Mouse (Mus musculus): ENCODE results near the gene Thra. TPM values are rescaled to one million over a fixed set of nuclear protein-coding genes. Genes with fewer than 3 reads are reported as not detected.
A peak's percentile ranks its signal among the peaks of the same experiment; 100 is the strongest.

Thra gene
- polyA plus RNA-seq, 1 experiment from 2014 or later, result 11.6 TPM

DNA sequence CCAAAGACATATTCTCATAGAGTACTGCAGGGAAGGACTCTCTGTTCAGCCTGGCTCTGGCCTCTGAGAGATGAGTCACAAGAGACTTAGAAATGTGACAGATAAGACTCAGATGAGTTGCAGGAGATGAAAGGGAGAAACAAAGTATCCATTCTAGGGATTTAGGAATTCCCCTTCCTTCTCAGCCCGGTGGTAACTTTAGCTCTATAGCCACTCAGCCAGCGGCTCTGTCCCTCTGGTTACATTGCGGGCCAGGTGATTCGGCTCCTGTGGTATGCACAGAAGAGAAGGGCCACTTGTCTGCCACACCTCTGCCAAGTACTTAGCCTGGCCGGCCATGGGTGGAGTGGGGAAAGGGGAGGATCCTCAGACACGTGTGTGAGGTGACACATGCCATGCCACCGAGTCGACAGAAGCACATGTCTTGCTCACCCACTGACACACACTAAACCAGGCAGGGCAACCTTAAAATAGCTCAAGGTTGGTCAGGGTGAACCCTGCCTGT, 32.3 kb downstream of the Thra start:
- H3K4me3 ChIP-seq, result no peak overlapping the region
- 69% methylated on average over 8 of the region's 8 CpGs for WGBS
- H3K4me1 ChIP-seq, result peaks cover 68% of the 10 kb centered on the region
- no peaks in the 10 kb centered on the region for H3K9me3 ChIP-seq (replicated peaks)
- peaks cover 28% of the 10 kb centered on the region for H3K36me3 ChIP-seq
- no peak for DNase-seq (ENCODE audit: low spot score)
- H3K27ac ChIP-seq, result no peak overlapping the region
- no peaks in the 10 kb centered on the region for H3K27me3 ChIP-seq (ENCODE audit: low read depth, poor library complexity, severe bottlenecking)

DNA sequence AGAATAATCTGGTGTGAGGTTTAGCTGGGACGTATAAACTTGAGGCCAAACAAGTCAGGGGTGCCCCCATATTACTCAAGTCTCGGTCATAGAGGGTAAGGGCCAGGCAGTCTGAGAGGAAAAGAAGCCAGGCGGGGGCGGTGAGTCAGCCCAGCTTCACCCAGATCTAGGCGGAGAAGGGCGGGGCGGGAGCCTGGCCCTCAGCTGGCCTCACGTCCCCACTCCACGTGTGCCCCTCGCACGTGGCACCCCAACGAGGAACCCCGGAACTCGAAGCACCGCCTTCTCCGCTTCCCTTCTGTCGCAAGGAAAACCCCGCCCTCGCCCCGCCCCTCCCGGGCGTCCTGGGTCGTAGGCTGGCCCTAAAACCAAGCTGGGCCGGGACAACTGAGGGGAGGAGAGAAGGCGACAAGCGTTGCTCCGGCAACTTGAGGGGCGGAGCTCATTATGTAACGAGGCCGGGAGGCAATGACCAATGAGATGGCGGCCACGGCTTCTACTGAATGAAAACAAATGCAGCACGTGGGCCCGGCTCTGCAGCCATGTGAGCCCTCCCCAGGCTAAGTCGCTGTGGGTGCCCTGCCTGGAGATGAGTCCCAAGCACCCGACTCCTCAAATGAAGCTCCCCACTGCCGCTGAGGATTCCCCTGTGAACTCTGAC, 33.3 kb downstream of the Thra start:
- Histone ChIP-seq H3K9me3 (replicated peaks) (no peaks in the 10 kb centered on the region), H3K27ac (peak overlapping the region; percentile 37; the same call in 1 of the 2 replicates), H3K27me3 (ENCODE audit: low read depth, poor library complexity, severe bottlenecking) (no peaks in the 10 kb centered on the region), H3K36me3 (peaks cover 21% of the 10 kb centered on the region), H3K4me3 (peak overlapping the region; percentile 55), H3K4me1 (peaks cover 63% of the 10 kb centered on the region)
- DNase-seq (ENCODE audit: low spot score), result peak; percentile 94
- WGBS, result under 1% methylated on average over 37 of the region's 37 CpGs

GRCm38 (mm10) chr11:98774582-98775347, 34.3 kb downstream of the Thra start, which contains the start of gene Nr1d1:
Nr1d1 (minus strand) TSS chr11:98775333.
- WGBS, result 1% methylated on average over 22 of the region's 22 CpGs
- peaks cover 11% of the 10 kb centered on the region for H3K36me3 ChIP-seq

GRCm38 (mm10) chr11:98775348-98776051, 35.1 kb downstream of the Thra start:
- WGBS, result 6% methylated on average over 15 of the region's 15 CpGs
- DNase-seq (ENCODE audit: low spot score), result peak; percentile 97
- Histone ChIP-seq H3K36me3 (peaks cover 4% of the 10 kb centered on the region), H3K4me3 (peak overlapping the region; percentile 55), H3K27me3 (ENCODE audit: low read depth, poor library complexity, severe bottlenecking) (no peaks in the 10 kb centered on the region), H3K9me3 (replicated peaks) (no peaks in the 10 kb centered on the region), H3K4me1 (peaks cover 61% of the 10 kb centered on the region), H3K27ac (peak overlapping the region; percentile 87)

More at GRCm38 (mm10) chr11:98774582-98775347, 34.3 kb downstream of the Thra start, which contains the start of gene Nr1d1:
- Histone ChIP-seq H3K4me1 (peaks cover 61% of the 10 kb centered on the region), H3K9me3 (replicated peaks) (no peaks in the 10 kb centered on the region), H3K4me3 (peak within 1 kb of the TSS; percentile 55), H3K27me3 (ENCODE audit: low read depth, poor library complexity, severe bottlenecking) (no peaks in the 10 kb centered on the region), H3K27ac (peak within 1 kb of the TSS; percentile 87)
- no peak for DNase-seq (ENCODE audit: low spot score)

- peak overlapping the region; percentile 87 for H3K27ac ChIP-seq
- peaks cover 67% of the 10 kb centered on the region for H3K4me1 ChIP-seq
- no peak for DNase-seq (ENCODE audit: low spot score)
- H3K36me3 ChIP-seq, result no peaks in the 10 kb centered on the region
- 45% methylated on average over 12 of the region's 12 CpGs for WGBS
- peak overlapping the region; percentile 55 for H3K4me3 ChIP-seq
- no peaks in the 10 kb centered on the region for H3K9me3 ChIP-seq (replicated peaks)
- H3K27me3 ChIP-seq (ENCODE audit: low read depth, poor library complexity, severe bottlenecking), result no peaks in the 10 kb centered on the region
These were observed 35.8 kb downstream of the Thra start for GRCm38 (mm10) chr11:98776052-98776764.

DNA sequence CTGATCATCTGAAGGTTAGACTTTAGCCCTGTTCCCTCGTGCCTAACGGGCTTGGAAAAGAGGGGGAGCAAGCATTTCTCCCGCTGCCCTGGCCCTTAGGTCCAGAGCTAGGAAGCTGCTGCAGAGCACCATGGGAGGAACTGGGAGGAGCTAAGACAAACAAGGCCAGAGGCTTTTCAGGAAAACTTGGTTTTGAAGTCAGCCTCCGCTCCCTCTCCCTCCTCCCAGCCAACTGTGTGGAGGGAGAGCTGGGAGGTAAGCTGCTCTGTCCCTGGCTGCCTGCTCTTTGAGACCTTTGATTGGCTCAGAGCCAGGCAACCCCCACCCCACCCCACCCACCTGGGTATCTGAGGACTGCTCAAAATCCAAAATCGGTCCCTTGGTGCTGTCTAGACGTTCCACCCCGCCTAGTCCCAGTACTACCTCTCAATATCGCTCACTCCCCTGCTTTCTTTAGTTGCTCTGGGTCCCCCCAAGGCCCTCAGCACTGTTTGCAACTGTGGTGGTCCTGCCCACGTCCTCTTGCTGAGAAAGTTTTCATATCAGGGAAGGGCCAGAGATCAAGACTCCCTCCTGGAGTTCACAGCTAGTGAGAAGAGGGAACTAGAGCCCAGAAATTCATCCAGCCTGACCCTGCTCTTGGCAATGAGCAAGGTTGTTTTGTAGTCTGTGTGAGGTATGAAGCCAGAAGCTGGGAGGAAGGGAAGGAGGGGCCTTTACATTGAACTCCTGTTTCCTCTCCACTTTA, 36.6 kb downstream of the Thra start:
- no peaks in the 10 kb centered on the region for H3K9me3 ChIP-seq (replicated peaks)
- H3K27ac ChIP-seq, result peak overlapping the region; percentile 87
- no peaks in the 10 kb centered on the region for H3K27me3 ChIP-seq (ENCODE audit: low read depth, poor library complexity, severe bottlenecking)
- peak overlapping the region; percentile 55 for H3K4me3 ChIP-seq
- no peaks in the 10 kb centered on the region for H3K36me3 ChIP-seq
- 9% methylated on average over 9 of the region's 9 CpGs for WGBS
- peaks cover 70% of the 10 kb centered on the region for H3K4me1 ChIP-seq
- DNase-seq (ENCODE audit: low spot score), result peak; percentile 59

DNA sequence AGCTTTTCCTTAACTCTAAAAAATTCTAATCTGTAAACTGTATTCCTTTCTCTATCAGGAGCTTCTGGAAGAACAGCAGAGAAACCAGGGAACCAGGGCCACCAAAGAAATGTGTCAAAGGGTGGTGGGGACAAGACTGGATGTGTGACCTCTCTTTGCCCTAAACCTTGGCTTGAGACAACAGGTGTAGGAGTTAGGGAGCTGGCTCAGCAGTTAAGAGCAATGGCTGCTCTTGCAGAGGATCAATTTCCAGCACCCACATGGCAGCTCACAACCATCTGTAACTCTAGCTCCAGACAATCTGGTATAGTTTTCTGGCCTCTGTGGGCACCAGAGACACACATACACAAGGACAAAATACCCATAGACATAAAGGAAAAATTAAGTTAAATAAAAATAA, 37.5 kb downstream of the Thra start:
- Histone ChIP-seq H3K4me3 (no peak overlapping the region), H3K9me3 (replicated peaks) (no peaks in the 10 kb centered on the region), H3K27me3 (ENCODE audit: low read depth, poor library complexity, severe bottlenecking) (no peaks in the 10 kb centered on the region), H3K4me1 (peaks cover 76% of the 10 kb centered on the region), H3K36me3 (no peaks in the 10 kb centered on the region), H3K27ac (peak overlapping the region; percentile 87; the same call in 1 of the 2 replicates)
- no peak for DNase-seq (ENCODE audit: low spot score)

- no peak for DNase-seq (ENCODE audit: low spot score)
- Histone ChIP-seq H3K4me3 (peak overlapping the region; percentile 40), H3K27me3 (ENCODE audit: low read depth, poor library complexity, severe bottlenecking) (no peaks in the 10 kb centered on the region), H3K4me1 (peaks cover 73% of the 10 kb centered on the region), H3K36me3 (no peaks in the 10 kb centered on the region), H3K9me3 (replicated peaks) (no peaks in the 10 kb centered on the region), H3K27ac (peak overlapping the region; percentile 88)
- WGBS, result 13% methylated on average over 14 of the region's 14 CpGs
These were observed 41.5 kb downstream of the Thra start for GRCm38 (mm10) chr11:98781851-98782512.

DNA sequence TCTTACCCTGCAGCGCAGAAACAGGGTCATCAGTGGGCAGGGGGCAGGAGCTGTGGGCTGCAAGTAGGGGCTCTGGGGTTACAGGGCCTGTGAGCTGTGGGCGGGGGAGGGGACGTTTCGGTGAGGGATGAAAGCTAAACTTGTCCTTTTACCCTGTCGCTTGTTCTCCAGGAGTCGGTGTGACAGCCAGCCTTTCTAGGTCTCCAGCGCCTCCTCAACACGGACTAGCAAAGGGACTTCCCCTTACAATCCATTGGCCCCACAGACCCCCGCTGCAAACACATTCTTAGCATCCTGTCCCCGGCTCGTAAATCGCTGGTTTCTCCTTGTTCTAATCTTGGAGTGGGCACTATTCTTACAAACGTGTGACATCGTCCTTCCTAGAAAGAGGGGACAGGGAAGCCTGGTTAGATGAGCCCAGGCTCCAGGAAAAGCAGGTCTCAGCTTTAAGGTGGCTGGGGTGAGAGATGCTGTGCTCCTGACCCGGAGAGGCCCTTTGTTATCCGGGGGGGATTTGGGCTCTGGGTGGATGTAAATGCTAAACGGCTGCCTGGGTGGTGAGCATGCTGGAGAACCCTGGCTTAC, 42.3 kb downstream of the Thra start:
- WGBS, result 2% methylated on average over 17 of the region's 17 CpGs
- H3K27me3 ChIP-seq (ENCODE audit: low read depth, poor library complexity, severe bottlenecking), result no peaks in the 10 kb centered on the region
- peaks cover 71% of the 10 kb centered on the region for H3K4me1 ChIP-seq
- no peaks in the 10 kb centered on the region for H3K36me3 ChIP-seq
- peak; percentile 68 for DNase-seq (ENCODE audit: low spot score)
- H3K4me3 ChIP-seq, result peak overlapping the region; percentile 40
- H3K9me3 ChIP-seq (replicated peaks), result no peaks in the 10 kb centered on the region
- H3K27ac ChIP-seq, result peak overlapping the region; percentile 88

- Histone ChIP-seq H3K4me3 (peak overlapping the region; percentile 40), H3K27ac (peak overlapping the region; percentile 88), H3K27me3 (ENCODE audit: low read depth, poor library complexity, severe bottlenecking) (no peaks in the 10 kb centered on the region), H3K36me3 (no peaks in the 10 kb centered on the region), H3K4me1 (peaks cover 68% of the 10 kb centered on the region), H3K9me3 (replicated peaks) (no peaks in the 10 kb centered on the region)
- peak; percentile 90 for DNase-seq (ENCODE audit: low spot score)
- WGBS, result 0% methylated on average over 20 of the region's 20 CpGs
These were observed 42.8 kb downstream of the Thra start for GRCm38 (mm10) chr11:98783236-98783696.

DNA sequence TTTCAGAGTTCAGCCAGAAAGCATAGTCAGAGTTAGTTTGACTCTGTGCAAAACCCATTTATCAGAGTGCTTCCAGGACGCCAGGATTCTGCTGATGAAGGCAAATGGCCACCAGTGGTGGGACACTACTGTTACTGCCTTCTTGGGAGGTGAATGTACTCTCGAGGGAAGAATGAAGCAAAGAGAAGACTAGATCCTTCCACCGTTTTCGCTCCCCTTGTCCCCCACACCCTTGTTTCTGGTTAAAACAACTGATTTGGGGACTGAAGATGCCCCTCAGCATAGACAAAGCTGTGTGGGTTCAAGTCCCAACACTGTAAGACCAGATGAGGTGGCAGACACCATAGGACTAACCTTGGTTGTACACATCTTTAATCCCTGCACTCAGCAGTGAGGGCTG, 43.7 kb downstream of the Thra start:
- Histone ChIP-seq H3K4me3 (no peak overlapping the region), H3K9me3 (replicated peaks) (no peaks in the 10 kb centered on the region), H3K4me1 (peaks cover 74% of the 10 kb centered on the region), H3K36me3 (no peaks in the 10 kb centered on the region), H3K27me3 (ENCODE audit: low read depth, poor library complexity, severe bottlenecking) (no peaks in the 10 kb centered on the region), H3K27ac (peak overlapping the region; percentile 88)
- WGBS, result 67% methylated on average over 4 of the region's 4 CpGs
- DNase-seq (ENCODE audit: low spot score), result no peak

Data from limb, embryonic 10.5 days (tissue).